Mouse (Mus musculus) ES-E14 (cell line): ENCODE data around the gene Qsox1.

Experiments
- CHD2 ChIP-seq: IDR thresholded peaks from 2 replicates; pipeline ENCODE4 v1.6.1; 2014; ENCODE audit warnings: mild to moderate bottlenecking, low read depth, low read length, inconsistent platforms
- MAFK ChIP-seq: IDR thresholded peaks from 2 replicates; pipeline ENCODE4 v1.6.1; 2014; ENCODE audit warnings: mild to moderate bottlenecking, low read depth, low read length, inconsistent platforms; ENCODE audit not compliant: insufficient read depth
- ZNF384 ChIP-seq: IDR thresholded peaks from 2 replicates; pipeline ENCODE4 v1.6.1; 2012; ENCODE audit warnings: low read depth, low read length, inconsistent platforms

DNA sequence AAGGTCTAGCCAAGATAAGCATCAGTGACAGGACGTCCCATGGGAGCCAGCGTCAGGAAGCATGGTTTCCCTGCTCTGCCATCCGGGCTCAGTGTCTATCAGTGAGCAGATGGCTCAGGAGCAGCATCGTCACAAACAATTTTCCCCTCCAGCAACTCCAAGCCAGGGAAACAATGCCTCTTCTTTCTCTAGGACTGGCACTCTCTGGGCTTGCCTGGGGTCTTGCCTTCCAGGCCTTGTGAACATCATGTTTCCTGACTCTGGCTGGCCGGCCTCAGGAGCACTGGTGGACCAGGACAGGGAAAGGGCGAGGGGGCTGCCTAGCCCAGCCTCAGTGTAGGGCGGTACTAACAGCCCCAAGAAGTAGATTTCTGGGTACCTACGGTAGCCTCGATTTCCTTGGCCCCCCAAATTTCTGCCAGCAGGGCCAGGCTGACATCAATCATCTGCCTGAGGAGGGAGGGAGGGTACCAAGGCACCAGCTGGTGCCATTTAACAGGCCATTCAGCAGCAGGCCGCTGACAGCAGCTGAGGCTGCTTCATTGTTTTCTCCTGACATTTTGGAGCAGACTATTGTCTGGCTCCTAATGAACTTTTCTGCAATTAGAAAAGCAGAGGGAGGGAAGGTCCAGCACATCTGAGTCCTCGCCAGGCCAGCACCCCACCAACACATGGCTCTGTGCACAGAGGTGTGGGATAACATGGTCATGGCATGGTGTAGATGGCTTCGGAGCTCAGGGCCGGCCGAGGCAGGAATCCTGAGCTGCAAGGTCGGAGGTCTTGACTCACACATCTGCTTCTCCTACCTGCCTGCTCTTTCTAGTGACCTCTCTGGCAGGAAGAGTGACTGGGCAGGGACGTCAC, 22.3 kb downstream of the Qsox1 start:
- TF ChIP-seq ZNF384, result no peak
- no peak for TF ChIP-seq CHD2
- TF ChIP-seq MAFK, result no peak
